Mouse (Mus musculus) liver, embryonic 16.5 days (tissue): ENCODE measurements around the gene Bbs5. TPM values are rescaled to one million over a fixed set of nuclear protein-coding genes. Genes with fewer than 3 reads are reported as not detected.
A peak's percentile ranks its signal among the peaks of the same experiment; 100 is the strongest.

Source experiments
- ATAC-seq: fragments of 200-750 bp; cut with Nextera tagmentation; 2 replicates; pipeline ENCODE4 v1.8.0; 2017; ENCODE audit warnings: low read depth, mild to moderate bottlenecking, moderate number of reproducible peaks, moderate library complexity
- H3K27ac ChIP-seq: fragments of 300-500 bp; sonication (generic); 2 replicates; pipeline ENCODE4 v1.5.1; 2014; ENCODE audit warnings: mild to moderate bottlenecking, low read length
- H3K27me3 ChIP-seq: fragments of 300-500 bp; sonication (generic); 2 replicates; pipeline ENCODE4 v1.6.1; 2014; ENCODE audit warnings: low read depth, low read length, mixed read lengths; ENCODE audit not compliant: control insufficient read depth, insufficient read depth
- H3K36me3 ChIP-seq: fragments of 300-500 bp; sonication (generic); 2 replicates; pipeline ENCODE4 v1.6.1; 2014; ENCODE audit warnings: mild to moderate bottlenecking; ENCODE audit not compliant: control insufficient read depth, insufficient read depth
- H3K4me1 ChIP-seq: fragments of 300-500 bp; sonication (generic); 2 replicates; pipeline ENCODE4 v1.6.1; 2014; ENCODE audit warnings: low read depth, low read length, mixed read lengths; ENCODE audit not compliant: control insufficient read depth
- H3K4me2 ChIP-seq: fragments of 300-500 bp; sonication (generic); 2 replicates; pipeline ENCODE4 v1.6.1; 2014; ENCODE audit warnings: low read depth, low read length, mixed read lengths
- H3K4me3 ChIP-seq: fragments of 300-500 bp; sonication (generic); 2 replicates; pipeline ENCODE4 v1.5.1; 2014; ENCODE audit warnings: low read depth, mild to moderate bottlenecking, low read length
- H3K9ac ChIP-seq: fragments of 300-500 bp; sonication (generic); 2 replicates; pipeline ENCODE4 v1.6.1; 2014; ENCODE audit warnings: low read depth, low read length
- H3K9me3 ChIP-seq: fragments of 300-500 bp; sonication (generic); replicated peaks from 2 replicates; pipeline ENCODE4 v1.6.1; 2016; ENCODE audit warnings: low read length; ENCODE audit not compliant: control insufficient read depth
- WGBS: fragments of 180-500 bp; shearing (Covaris S2); extraction: QIAGEN DNeasy Blood & Tissue Kit; methylation state at CpG from one replicate; pipeline ENCODE4 v1.1.7; 2014; ENCODE audit not compliant: insufficient replicate concordance; 5-methylcytosine and 5-hydroxymethylcytosine counted together
- polyA plus RNA-seq: library from polyadenylated mRNA; unstranded; fragments of >200 nt; fragmentation: Nextera tagmentation; extraction: Ambion mirVana; gene quantifications from 2 replicates; pipeline ENCODE4 v1.2.1, GENCODE M21; 2015

Gene Bbs5
- polyA plus RNA-seq = 2.1 and 2.8 TPM in 2 replicates

- H3K4me3 ChIP-seq = peak within 1 kb of the TSS; percentile 68
- H3K9ac ChIP-seq = peak within 1 kb of the TSS; percentile 61
- H3K27me3 ChIP-seq = no peaks in the 10 kb centered on the region
- no peak within 1 kb of the TSS for H3K27ac ChIP-seq
- peak within 1 kb of the TSS; percentile 79 for H3K4me2 ChIP-seq
- peaks cover 3% of the 10 kb centered on the region; the same call in 1 of the 2 replicates for H3K4me1 ChIP-seq
- H3K36me3 ChIP-seq = no peaks in the 10 kb centered on the region
- peak; percentile 88 for ATAC-seq
- H3K9me3 ChIP-seq = no peaks in the 10 kb centered on the region
- 4% methylated on average over 43 of the region's 43 CpGs for WGBS
Measured at GRCm38 (mm10) chr2:69646726-69647490, at the start of gene Bbs5. Bbs5 (plus strand) TSS chr2:69647171.

GRCm38 (mm10) chr2:69603726-69604393 lies 43.1 kb upstream of the Bbs5 start:
- 57% methylated on average over 7 of the region's 7 CpGs for WGBS
- Histone ChIP-seq H3K36me3 (no peaks in the 10 kb centered on the region), H3K9ac (no peak overlapping the region), H3K27me3 (no peaks in the 10 kb centered on the region), H3K27ac (no peak overlapping the region), H3K4me3 (no peak overlapping the region), H3K4me1 (no peaks in the 10 kb centered on the region), H3K9me3 (no peaks in the 10 kb centered on the region), H3K4me2 (no peak overlapping the region)
- no peak for ATAC-seq

GRCm38 (mm10) chr2:69606621-69607020 lies 40.4 kb upstream of the Bbs5 start:
- H3K9me3 ChIP-seq = no peaks in the 10 kb centered on the region
- no peaks in the 10 kb centered on the region for H3K4me1 ChIP-seq
- H3K9ac ChIP-seq = no peak overlapping the region
- no peaks in the 10 kb centered on the region for H3K36me3 ChIP-seq
- H3K4me2 ChIP-seq = no peak overlapping the region
- 62% methylated on average over 3 of the region's 3 CpGs for WGBS
- ATAC-seq = no peak
- H3K4me3 ChIP-seq = no peak overlapping the region
- no peak overlapping the region for H3K27ac ChIP-seq
- no peaks in the 10 kb centered on the region for H3K27me3 ChIP-seq

GRCm38 (mm10) chr2:69612237-69612636 lies 34.7 kb upstream of the Bbs5 start:
- H3K27me3 ChIP-seq = no peaks in the 10 kb centered on the region
- H3K4me1 ChIP-seq = no peaks in the 10 kb centered on the region
- H3K9me3 ChIP-seq = no peaks in the 10 kb centered on the region
- H3K36me3 ChIP-seq = no peaks in the 10 kb centered on the region
- H3K27ac ChIP-seq = no peak overlapping the region
- H3K4me3 ChIP-seq = no peak overlapping the region
- no peak for ATAC-seq
- H3K9ac ChIP-seq = no peak overlapping the region
- WGBS = 24% methylated on average over 10 of the region's 10 CpGs
- H3K4me2 ChIP-seq = no peak overlapping the region

GRCm38 (mm10) chr2:69612716-69613115 lies 34.3 kb upstream of the Bbs5 start:
- no peaks in the 10 kb centered on the region for H3K36me3 ChIP-seq
- no peak for ATAC-seq
- H3K27me3 ChIP-seq = no peaks in the 10 kb centered on the region
- no peak overlapping the region for H3K9ac ChIP-seq
- WGBS = 60% methylated on average over 9 of the region's 9 CpGs
- no peaks in the 10 kb centered on the region for H3K4me1 ChIP-seq
- H3K4me3 ChIP-seq = no peak overlapping the region
- no peak overlapping the region for H3K4me2 ChIP-seq
- H3K27ac ChIP-seq = no peak overlapping the region
- no peaks in the 10 kb centered on the region for H3K9me3 ChIP-seq

GRCm38 (mm10) chr2:69613237-69613636 lies 33.7 kb upstream of the Bbs5 start:
- Histone ChIP-seq H3K27ac (no peak overlapping the region), H3K9ac (no peak overlapping the region), H3K9me3 (no peaks in the 10 kb centered on the region), H3K4me3 (no peak overlapping the region), H3K27me3 (no peaks in the 10 kb centered on the region), H3K4me2 (no peak overlapping the region), H3K36me3 (no peaks in the 10 kb centered on the region), H3K4me1 (no peaks in the 10 kb centered on the region)
- 28% methylated on average over 4 of the region's 4 CpGs for WGBS
- ATAC-seq = no peak

- Histone ChIP-seq H3K36me3 (no peaks in the 10 kb centered on the region), H3K4me3 (no peak overlapping the region), H3K27ac (no peak overlapping the region), H3K4me1 (no peaks in the 10 kb centered on the region), H3K27me3 (no peaks in the 10 kb centered on the region), H3K9ac (no peak overlapping the region), H3K4me2 (no peak overlapping the region), H3K9me3 (no peaks in the 10 kb centered on the region)
- no peak for ATAC-seq
Measured at GRCm38 (mm10) chr2:69618336-69618735, 28.6 kb upstream of the Bbs5 start.

GRCm38 (mm10) chr2:69619286-69619685 lies 27.7 kb upstream of the Bbs5 start:
- H3K9ac ChIP-seq = no peak overlapping the region
- no peaks in the 10 kb centered on the region for H3K27me3 ChIP-seq

GRCm38 (mm10) chr2:69629215-69629614 lies 17.8 kb upstream of the Bbs5 start:
- no peaks in the 10 kb centered on the region for H3K4me1 ChIP-seq
- H3K9me3 ChIP-seq = no peaks in the 10 kb centered on the region
- 72% methylated on average over 17 of the region's 17 CpGs for WGBS
- no peak overlapping the region for H3K9ac ChIP-seq
- H3K4me3 ChIP-seq = no peak overlapping the region
- 0 out of 2 replicates have a peak, but pooled peaks cover 3% of the 10 kb centered on the region for H3K27me3 ChIP-seq
- no peak overlapping the region for H3K4me2 ChIP-seq
- ATAC-seq = no peak
- no peak overlapping the region for H3K27ac ChIP-seq
- no peaks in the 10 kb centered on the region for H3K36me3 ChIP-seq

More at GRCm38 (mm10) chr2:69619286-69619685, 27.7 kb upstream of the Bbs5 start:
- H3K36me3 ChIP-seq = no peaks in the 10 kb centered on the region
- no peak for ATAC-seq
- no peaks in the 10 kb centered on the region for H3K4me1 ChIP-seq
- no peak overlapping the region for H3K4me2 ChIP-seq
- no peak overlapping the region for H3K4me3 ChIP-seq
- H3K27ac ChIP-seq = no peak overlapping the region
- no peaks in the 10 kb centered on the region for H3K9me3 ChIP-seq
